Mouse (Mus musculus): Measurements from ENCODE around the gene Hs6st3. TPM values are rescaled to one million over a fixed set of nuclear protein-coding genes. Genes with fewer than 3 reads are reported as not detected.
A peak's percentile ranks its signal among the peaks of the same experiment; 100 is the strongest.

The Hs6st3 gene
- polyA plus RNA-seq, 1 experiment: 0.44 TPM

- no peak for TF ChIP-seq CTCF (IDR thresholded peaks at IDR 0.05; ENCODE audit: control insufficient read depth, insufficient read depth, insufficient replicate concordance, low read depth, low read length)
- TF ChIP-seq POLR2A (IDR thresholded peaks at IDR 0.05; ENCODE audit: control insufficient read depth, low read depth, low read length): no peak
- H3K27me3 ChIP-seq (ENCODE audit: control insufficient read depth, insufficient read depth, low read length): no peaks in the 10 kb centered on the region
- no peak overlapping the region for H3K27ac ChIP-seq (ENCODE audit: control insufficient read depth, insufficient read depth, low read depth, low read length)
- H3K4me1 ChIP-seq (ENCODE audit: control insufficient read depth, insufficient read depth, low read length): no peaks in the 10 kb centered on the region
- no peaks in the 10 kb centered on the region for H3K36me3 ChIP-seq (ENCODE audit: control insufficient read depth, insufficient read depth, low read length)
- no peak overlapping the region for H3K4me3 ChIP-seq (ENCODE audit: control insufficient read depth, low read depth, low read length)
These were observed 55.8 kb downstream of the Hs6st3 start for GRCm38 (mm10) chr14:119193905-119194304.

- TF ChIP-seq POLR2A (IDR thresholded peaks at IDR 0.05; ENCODE audit: control insufficient read depth, low read depth, low read length) (no peak), CTCF (IDR thresholded peaks at IDR 0.05; ENCODE audit: control insufficient read depth, insufficient read depth, insufficient replicate concordance, low read depth, low read length) (no peak)
- H3K36me3 ChIP-seq (ENCODE audit: control insufficient read depth, insufficient read depth, low read length): no peaks in the 10 kb centered on the region
- H3K27me3 ChIP-seq (ENCODE audit: control insufficient read depth, insufficient read depth, low read length): no peaks in the 10 kb centered on the region
- peaks cover 3% of the 10 kb centered on the region; the same call in 1 of the 2 replicates for H3K4me1 ChIP-seq (ENCODE audit: control insufficient read depth, insufficient read depth, low read length)
- H3K27ac ChIP-seq (ENCODE audit: control insufficient read depth, insufficient read depth, low read depth, low read length): no peak overlapping the region
- no peak overlapping the region for H3K4me3 ChIP-seq (ENCODE audit: control insufficient read depth, low read depth, low read length)
These were observed 65.4 kb downstream of the Hs6st3 start for GRCm38 (mm10) chr14:119203508-119203907.

- no peaks in the 10 kb centered on the region for H3K27me3 ChIP-seq (ENCODE audit: control insufficient read depth, insufficient read depth, low read length)
- H3K27ac ChIP-seq (ENCODE audit: control insufficient read depth, insufficient read depth, low read depth, low read length): no peak overlapping the region
- TF ChIP-seq POLR2A (IDR thresholded peaks at IDR 0.05; ENCODE audit: control insufficient read depth, low read depth, low read length) (no peak), CTCF (IDR thresholded peaks at IDR 0.05; ENCODE audit: control insufficient read depth, insufficient read depth, insufficient replicate concordance, low read depth, low read length) (no peak)
- no peaks in the 10 kb centered on the region for H3K4me1 ChIP-seq (ENCODE audit: control insufficient read depth, insufficient read depth, low read length)
- no peak overlapping the region for H3K4me3 ChIP-seq (ENCODE audit: control insufficient read depth, low read depth, low read length)
- H3K36me3 ChIP-seq (ENCODE audit: control insufficient read depth, insufficient read depth, low read length): no peaks in the 10 kb centered on the region
These were observed 77.6 kb downstream of the Hs6st3 start for GRCm38 (mm10) chr14:119215576-119216309.

- Histone ChIP-seq H3K4me1 (ENCODE audit: control insufficient read depth, insufficient read depth, low read length) (no peaks in the 10 kb centered on the region), H3K27ac (ENCODE audit: control insufficient read depth, insufficient read depth, low read depth, low read length) (no peak overlapping the region), H3K36me3 (ENCODE audit: control insufficient read depth, insufficient read depth, low read length) (no peaks in the 10 kb centered on the region), H3K27me3 (ENCODE audit: control insufficient read depth, insufficient read depth, low read length) (no peaks in the 10 kb centered on the region), H3K4me3 (ENCODE audit: control insufficient read depth, low read depth, low read length) (no peak overlapping the region)
- TF ChIP-seq CTCF (IDR thresholded peaks at IDR 0.05; ENCODE audit: control insufficient read depth, insufficient read depth, insufficient replicate concordance, low read depth, low read length) (no peak), POLR2A (IDR thresholded peaks at IDR 0.05; ENCODE audit: control insufficient read depth, low read depth, low read length) (no peak)
These were observed 89.7 kb downstream of the Hs6st3 start for GRCm38 (mm10) chr14:119227709-119228338.

GRCm38 (mm10) chr14:119233598-119233997 is 95.5 kb downstream of the Hs6st3 start:
- H3K36me3 ChIP-seq (ENCODE audit: control insufficient read depth, insufficient read depth, low read length): no peaks in the 10 kb centered on the region
- no peak for TF ChIP-seq POLR2A (IDR thresholded peaks at IDR 0.05; ENCODE audit: control insufficient read depth, low read depth, low read length)
- TF ChIP-seq CTCF (IDR thresholded peaks at IDR 0.05; ENCODE audit: control insufficient read depth, insufficient read depth, insufficient replicate concordance, low read depth, low read length): no peak
- H3K27ac ChIP-seq (ENCODE audit: control insufficient read depth, insufficient read depth, low read depth, low read length): no peak overlapping the region
- H3K27me3 ChIP-seq (ENCODE audit: control insufficient read depth, insufficient read depth, low read length): no peaks in the 10 kb centered on the region
- no peak overlapping the region for H3K4me3 ChIP-seq (ENCODE audit: control insufficient read depth, low read depth, low read length)
- H3K4me1 ChIP-seq (ENCODE audit: control insufficient read depth, insufficient read depth, low read length): no peaks in the 10 kb centered on the region

GRCm38 (mm10) chr14:119247131-119247530 is 109.0 kb downstream of the Hs6st3 start:
- Histone ChIP-seq H3K36me3 (ENCODE audit: control insufficient read depth, insufficient read depth, low read length) (no peaks in the 10 kb centered on the region), H3K4me1 (ENCODE audit: control insufficient read depth, insufficient read depth, low read length) (peaks cover 6% of the 10 kb centered on the region), H3K4me3 (ENCODE audit: control insufficient read depth, low read depth, low read length) (no peak overlapping the region), H3K27me3 (ENCODE audit: control insufficient read depth, insufficient read depth, low read length) (no peaks in the 10 kb centered on the region), H3K27ac (ENCODE audit: control insufficient read depth, insufficient read depth, low read depth, low read length) (no peak overlapping the region)
- TF ChIP-seq CTCF (IDR thresholded peaks at IDR 0.05; ENCODE audit: control insufficient read depth, insufficient read depth, insufficient replicate concordance, low read depth, low read length) (no peak), POLR2A (IDR thresholded peaks at IDR 0.05; ENCODE audit: control insufficient read depth, low read depth, low read length) (no peak)

GRCm38 (mm10) chr14:119248001-119248607 is 110.0 kb downstream of the Hs6st3 start:
- Histone ChIP-seq H3K36me3 (ENCODE audit: control insufficient read depth, insufficient read depth, low read length) (no peaks in the 10 kb centered on the region), H3K4me1 (ENCODE audit: control insufficient read depth, insufficient read depth, low read length) (peaks cover 6% of the 10 kb centered on the region), H3K27ac (ENCODE audit: control insufficient read depth, insufficient read depth, low read depth, low read length) (no peak overlapping the region), H3K27me3 (ENCODE audit: control insufficient read depth, insufficient read depth, low read length) (no peaks in the 10 kb centered on the region), H3K4me3 (ENCODE audit: control insufficient read depth, low read depth, low read length) (peak overlapping the region; percentile 34)
- TF ChIP-seq CTCF (IDR thresholded peaks at IDR 0.05; ENCODE audit: control insufficient read depth, insufficient read depth, insufficient replicate concordance, low read depth, low read length) (no peak), POLR2A (IDR thresholded peaks at IDR 0.05; ENCODE audit: control insufficient read depth, low read depth, low read length) (no peak)
